In the genomic region with DNA sequence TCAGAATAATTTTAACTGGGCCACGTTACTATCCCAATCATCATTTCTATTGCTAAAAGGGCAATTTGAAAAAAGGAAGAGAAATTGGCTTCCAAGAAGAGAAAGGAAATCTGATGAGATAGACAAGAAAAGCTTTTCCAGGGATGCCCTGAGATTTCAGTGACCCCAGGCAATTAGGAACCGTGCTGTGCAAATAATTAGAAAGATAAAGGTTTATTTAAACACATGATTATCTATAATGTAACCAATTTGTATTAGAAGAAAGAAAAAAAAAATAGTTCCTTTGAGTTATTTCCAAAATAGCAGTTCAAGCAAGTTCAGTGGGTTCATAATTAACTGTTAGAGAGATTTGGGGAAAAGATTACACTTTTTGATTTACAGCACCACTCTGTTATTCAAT, we compare ENCODE assay signal across 27 mouse cellular contexts.
"Had no signal": no experiment of that assay in that cellular context is flagged by ENCODE, and none has a peak within 500 bp of the region (broad histone marks: within the 10 kb centered on the region; RNA-seq: fewer than 3 reads in every experiment).

No protein-coding gene starts in this region.

- H3K36me3 ChIP-seq: embryonic facial prominence, embryonic 10.5 days; embryonic facial prominence, embryonic 12.5 days; embryonic facial prominence, embryonic 13.5 days; embryonic facial prominence, embryonic 15.5 days; forebrain, embryonic 10.5 days; forebrain, embryonic 12.5 days; forebrain, embryonic 15.5 days had no signal

- H3K4me2 ChIP-seq: embryonic facial prominence, embryonic 12.5 days; embryonic facial prominence, embryonic 15.5 days; forebrain, embryonic 12.5 days; forebrain, embryonic 13.5 days; forebrain, embryonic 15.5 days had no signal

- ATAC-seq: forebrain, embryonic 13.5 days; forebrain, embryonic 14.5 days; forebrain, embryonic 16.5 days; forebrain, postnatal 0 days had no signal

- H3K27me3 ChIP-seq: embryonic facial prominence, embryonic 12.5 days; embryonic facial prominence, embryonic 13.5 days; embryonic facial prominence, embryonic 15.5 days; forebrain, embryonic 12.5 days; forebrain, embryonic 13.5 days; forebrain, embryonic 15.5 days had no signal

- H3K9me3 ChIP-seq: embryonic facial prominence, embryonic 10.5 days; embryonic facial prominence, embryonic 12.5 days; embryonic facial prominence, embryonic 13.5 days; embryonic facial prominence, embryonic 15.5 days; forebrain, embryonic 10.5 days; forebrain, embryonic 12.5 days; forebrain, embryonic 13.5 days; forebrain, embryonic 15.5 days had no signal

- H3K9ac ChIP-seq: embryonic facial prominence, embryonic 12.5 days; embryonic facial prominence, embryonic 15.5 days; forebrain, embryonic 12.5 days; forebrain, embryonic 13.5 days; forebrain, embryonic 15.5 days; forebrain, postnatal 0 days had no signal

- H3K4me3 ChIP-seq: embryonic facial prominence, embryonic 10.5 days; embryonic facial prominence, embryonic 12.5 days; embryonic facial prominence, embryonic 13.5 days; embryonic facial prominence, embryonic 15.5 days; erythroblast, embryonic 14.5 days; forebrain, embryonic 10.5 days; forebrain, embryonic 12.5 days; forebrain, embryonic 13.5 days; forebrain, embryonic 15.5 days; heart, adult 2 months had no signal

- H3K4me1 ChIP-seq: embryonic facial prominence, embryonic 15.5 days had no signal

- DNase-seq: cerebellum, adult 8-10 months; cerebellum, adult 9-10 months; cerebellum, adult 9-11 months; cerebellum, postnatal 10 days; cerebellum, postnatal 14 days; cerebellum, postnatal 25 days; cerebellum, postnatal 36 days; embryo, embryonic 11 days; forebrain, postnatal 0 days; gastrocnemius, adult 2 months; gastrocnemius, postnatal 10 days; gastrocnemius, postnatal 14 days; gastrocnemius, postnatal 25 days; gastrocnemius, postnatal 36 days; heart, adult 18-20 months; heart, adult 2 months had no signal

- H3K27ac ChIP-seq: embryonic facial prominence, embryonic 12.5 days; embryonic facial prominence, embryonic 13.5 days; embryonic facial prominence, embryonic 15.5 days; forebrain, embryonic 12.5 days; forebrain, embryonic 13.5 days; forebrain, embryonic 15.5 days; heart, adult 2 months had no signal
